Mouse (Mus musculus) G1E (cell line): Measurements from ENCODE around the gene Mpi.

Experiments
- CTCF ChIP-seq: IDR thresholded peaks from 2 replicates; pipeline ENCODE4 v1.5.1; 2012; ENCODE audit warnings: low read depth, low read length, inconsistent platforms, mixed read lengths
- GATA1 ChIP-seq: IDR thresholded peaks from 2 replicates; pipeline ENCODE4 v1.6.1; 2012; ENCODE audit warnings: borderline replicate concordance, low read length, inconsistent platforms, mixed read lengths
- POLR2AphosphoS5 ChIP-seq: IDR thresholded peaks from 2 replicates; pipeline ENCODE4 v1.6.1; 2012; ENCODE audit warnings: low read depth, low read length, inconsistent platforms; ENCODE audit not compliant: insufficient replicate concordance

GRCm38 (mm10) chr9:57601353-57601706 lies 48.8 kb upstream of the Mpi start:
- TF ChIP-seq CTCF (no peak), GATA1 (no peak), POLR2AphosphoS5 (no peak)
